Comparison of ENCODE assay signal across 8 mouse cellular contexts in genomic region chr7:28867508-28868340, GRCm38 (mm10). TPM values are rescaled to one million over a fixed set of nuclear protein-coding genes. Genes with fewer than 3 reads are reported as not detected.
A peak's percentile ranks its signal among the peaks of the same experiment; 100 is the strongest.
DNase-seq lines count a peak whose midpoint lies in the region; ATAC-seq and TF ChIP-seq lines count a peak whose summit lies in the region.
"Not testable (repeated sequence)": the region's sequence is repeated elsewhere in the genome, so short reads cannot be mapped to it uniquely, and the experiment has no call there.

No protein-coding gene starts in this region.

- H3K36me3 ChIP-seq in embryonic facial prominence, embryonic 11.5 days (replicated peaks; ENCODE audit: control insufficient read depth, insufficient read depth, low read depth, low read length); kidney, adult 2 months (ENCODE audit: control insufficient read depth, insufficient read depth, low read length); limb, embryonic 15.5 days; midbrain, postnatal 0 days (ENCODE audit: insufficient read depth, low read length): not testable (repeated sequence)

- TF ChIP-seq CTCF in kidney, adult 2 months (conservative IDR thresholded peaks at IDR 0.05; ENCODE audit: insufficient read depth, insufficient read length, low read depth, low read length): peak; percentile 48
- TF ChIP-seq CTCF in midbrain, postnatal 0 days (IDR thresholded peaks at IDR 0.05): peak; percentile 66

- not testable (repeated sequence) for ATAC-seq in embryonic facial prominence, embryonic 11.5 days (replicated peaks; ENCODE audit: insufficient number of reproducible peaks, low FRiP score, low TSS enrichment, low read depth); midbrain, postnatal 0 days (ENCODE audit: low FRiP score)
- ATAC-seq in limb, embryonic 15.5 days (ENCODE audit: insufficient number of reproducible peaks, low FRiP score, low TSS enrichment, low read depth): 0 out of 2 replicates have a peak, but pooled peaks have one; percentile 42

- not testable (repeated sequence) for TF ChIP-seq POLR2A in kidney, adult 2 months (IDR thresholded peaks at IDR 0.05; ENCODE audit: low read depth, low read length)

- H3K9ac ChIP-seq in embryonic facial prominence, embryonic 11.5 days (replicated peaks; ENCODE audit: low read length); limb, embryonic 15.5 days; midbrain, postnatal 0 days (replicated peaks; ENCODE audit: low read length, poor library complexity, severe bottlenecking): not testable (repeated sequence)

- not testable (repeated sequence) for H3K9me3 ChIP-seq in embryonic facial prominence, embryonic 11.5 days (replicated peaks; ENCODE audit: control insufficient read depth, low read length); limb, embryonic 15.5 days; midbrain, postnatal 0 days (ENCODE audit: low read length)

- WGBS in embryonic facial prominence, embryonic 11.5 days: 28% methylated on average over 23 of the region's 23 CpGs
- 18% methylated on average over 23 of the region's 23 CpGs for WGBS in kidney, adult 2 months
- 28% methylated on average over 23 of the region's 23 CpGs for WGBS in limb, embryonic 15.5 days
- WGBS in midbrain, postnatal 0 days: 27% methylated on average over 23 of the region's 23 CpGs

- H3K27me3 ChIP-seq in embryonic facial prominence, embryonic 11.5 days (ENCODE audit: control insufficient read depth, insufficient read depth, low read length); kidney, adult 2 months (replicated peaks; ENCODE audit: control insufficient read depth, insufficient read depth, low read length); limb, embryonic 15.5 days; midbrain, postnatal 0 days (ENCODE audit: insufficient read depth, low read length): not testable (repeated sequence)

- DNase-seq in B cell, adult 2 months: peak; percentile 89 to 91
- DNase-seq in adrenal gland, postnatal 4 days (ENCODE audit: low spot score in 2 of 2): peak; percentile 40 to 65
- DNase-seq in embryonic facial prominence, embryonic 11.5 days (ENCODE audit: low spot score): peak; percentile 77
- peak; percentile 66 to 77 for DNase-seq in heart, adult 9 months (ENCODE audit: low spot score in 2 of 2)
- DNase-seq in kidney, adult 2 months: peak; percentile 84
- peak; percentile 36 for DNase-seq in midbrain, postnatal 0 days (ENCODE audit: low spot score)
- peak; percentile 45 to 71 for DNase-seq in spleen, postnatal 14 days (ENCODE audit: low spot score in 2 of 2)

- not testable (repeated sequence) for H3K4me1 ChIP-seq in embryonic facial prominence, embryonic 11.5 days (ENCODE audit: control insufficient read depth, insufficient read depth, low read length); kidney, adult 2 months (ENCODE audit: control insufficient read depth, insufficient read depth, low read length); midbrain, postnatal 0 days (ENCODE audit: insufficient read depth, low read length)
- H3K4me1 ChIP-seq in limb, embryonic 15.5 days: peaks cover 38% of the 10 kb centered on the region

- H3K4me3 ChIP-seq in embryonic facial prominence, embryonic 11.5 days (ENCODE audit: low read depth, low read length); midbrain, postnatal 0 days (ENCODE audit: low read depth, low read length): not testable (repeated sequence)
- H3K4me3 ChIP-seq in kidney, adult 2 months (ENCODE audit: insufficient read depth, low read depth, low read length): peak overlapping the region; percentile 34
- H3K4me3 ChIP-seq in limb, embryonic 15.5 days: peak overlapping the region; percentile 19; the same call in 1 of the 2 replicates

- H3K4me2 ChIP-seq in embryonic facial prominence, embryonic 11.5 days (ENCODE audit: low read depth, low read length); midbrain, postnatal 0 days (ENCODE audit: low read depth, low read length, poor library complexity, severe bottlenecking): not testable (repeated sequence)
- 0 out of 2 replicates have a peak overlapping the region, but pooled peaks have one; percentile 24 for H3K4me2 ChIP-seq in limb, embryonic 15.5 days

- not testable (repeated sequence) for H3K27ac ChIP-seq in embryonic facial prominence, embryonic 11.5 days (replicated peaks; ENCODE audit: low read depth, low read length); midbrain, postnatal 0 days (ENCODE audit: low read depth, low read length)
- H3K27ac ChIP-seq in kidney, adult 2 months (ENCODE audit: insufficient read depth, low read depth, low read length): peak overlapping the region; percentile 2; the same call in 1 of the 2 replicates
- peak overlapping the region; percentile 40 for H3K27ac ChIP-seq in limb, embryonic 15.5 days

RNA-seq across cellular contexts. Expression of gene Lgals7, which starts 4.1 kb away (rescaled TPM):
- total RNA-seq in adrenal gland, postnatal 4 days (2021): 1 to 10 TPM; 3.9 TPM
- 0.98 and 1.3 TPM in 2 replicates for polyA plus RNA-seq in embryonic facial prominence, embryonic 11.5 days (2014; fragmentation: Nextera tagmentation; extraction: Ambion mirVana)
- polyA plus RNA-seq in kidney, adult 2 months (2012; rRNA removed): 1.1 and 1.6 TPM in 2 replicates
- polyA plus RNA-seq in limb, embryonic 15.5 days (2015; fragmentation: Nextera tagmentation; extraction: Ambion mirVana): 171 and 257 TPM in 2 replicates
- 0.38 and 12.5 TPM in 2 replicates for total RNA-seq in midbrain, postnatal 0 days (2014; rRNA removed)
- polyA plus RNA-seq in midbrain, postnatal 0 days (2015; fragmentation: Nextera tagmentation; extraction: Ambion mirVana): 3.8 and 4.8 TPM in 2 replicates

RNA-seq across cellular contexts. Expression of gene Capn12, which starts 13.5 kb away (rescaled TPM):
- total RNA-seq in adrenal gland, postnatal 4 days (2021): under 1 TPM; 0.11 to 0.17 TPM
- polyA plus RNA-seq in embryonic facial prominence, embryonic 11.5 days (2014; fragmentation: Nextera tagmentation; extraction: Ambion mirVana): 0.21 and 0.29 TPM in 2 replicates
- polyA plus RNA-seq in kidney, adult 2 months (2012; rRNA removed): 0.11 and 0.24 TPM in 2 replicates
- 0.97 and 1.3 TPM in 2 replicates for polyA plus RNA-seq in limb, embryonic 15.5 days (2015; fragmentation: Nextera tagmentation; extraction: Ambion mirVana)
- 0.38 and 0.57 TPM in 2 replicates for total RNA-seq in midbrain, postnatal 0 days (2014; rRNA removed)
- 0.26 and 0.41 TPM in 2 replicates for polyA plus RNA-seq in midbrain, postnatal 0 days (2015; fragmentation: Nextera tagmentation; extraction: Ambion mirVana)

RNA-seq across cellular contexts. Expression of gene Lgals4, which starts 34.1 kb away (rescaled TPM):
- 10 to 100 TPM; 29.2 to 33.2 TPM for total RNA-seq in adrenal gland, postnatal 4 days (2021)
- 1.5 and 1.9 TPM in 2 replicates for polyA plus RNA-seq in embryonic facial prominence, embryonic 11.5 days (2014; fragmentation: Nextera tagmentation; extraction: Ambion mirVana)
- 22.8 and 25.0 TPM in 2 replicates for polyA plus RNA-seq in kidney, adult 2 months (2012; rRNA removed)
- polyA plus RNA-seq in limb, embryonic 15.5 days (2015; fragmentation: Nextera tagmentation; extraction: Ambion mirVana): 11.6 and 13.8 TPM in 2 replicates
- 3.4 and 3.5 TPM in 2 replicates for total RNA-seq in midbrain, postnatal 0 days (2014; rRNA removed)
- 4.8 and 5.1 TPM in 2 replicates for polyA plus RNA-seq in midbrain, postnatal 0 days (2015; fragmentation: Nextera tagmentation; extraction: Ambion mirVana)

RNA-seq across cellular contexts. Expression of gene Ech1, which starts 42.7 kb away (rescaled TPM):
- 100 to 1,000 TPM; 327 to 392 TPM for total RNA-seq in adrenal gland, postnatal 4 days (2021)
- polyA plus RNA-seq in embryonic facial prominence, embryonic 11.5 days (2014; fragmentation: Nextera tagmentation; extraction: Ambion mirVana): 103 and 106 TPM in 2 replicates
- 865 and 950 TPM in 2 replicates for polyA plus RNA-seq in kidney, adult 2 months (2012; rRNA removed)
- polyA plus RNA-seq in limb, embryonic 15.5 days (2015; fragmentation: Nextera tagmentation; extraction: Ambion mirVana): 217 and 232 TPM in 2 replicates
- total RNA-seq in midbrain, postnatal 0 days (2014; rRNA removed): 89.3 and 104 TPM in 2 replicates
- polyA plus RNA-seq in midbrain, postnatal 0 days (2015; fragmentation: Nextera tagmentation; extraction: Ambion mirVana): 103 and 107 TPM in 2 replicates

RNA-seq across cellular contexts. Expression of gene Hnrnpl, which starts 59.4 kb away (rescaled TPM):
- total RNA-seq in adrenal gland, postnatal 4 days (2021): 100 to 1,000 TPM; 722 to 725 TPM
- 328 and 350 TPM in 2 replicates for polyA plus RNA-seq in embryonic facial prominence, embryonic 11.5 days (2014; fragmentation: Nextera tagmentation; extraction: Ambion mirVana)
- 172 and 214 TPM in 2 replicates for polyA plus RNA-seq in kidney, adult 2 months (2012; rRNA removed)
- 201 and 221 TPM in 2 replicates for polyA plus RNA-seq in limb, embryonic 15.5 days (2015; fragmentation: Nextera tagmentation; extraction: Ambion mirVana)
- 253 and 265 TPM in 2 replicates for total RNA-seq in midbrain, postnatal 0 days (2014; rRNA removed)
- polyA plus RNA-seq in midbrain, postnatal 0 days (2015; fragmentation: Nextera tagmentation; extraction: Ambion mirVana): 146 and 175 TPM in 2 replicates

Comparison
In these comparisons a context has a peak if more than half of its experiments do, and no peak if none do; other contexts are left out.
1. DNase-seq: peak in every context shown above with its lines; median percentile 90 in B cell, adult 2 months; 84 in kidney, adult 2 months; 77 in embryonic facial prominence, embryonic 11.5 days; 72 in heart, adult 9 months; 58 in spleen, postnatal 14 days; 52 in adrenal gland, postnatal 4 days; 36 in midbrain, postnatal 0 days.
2. RNA of gene Lgals7, which starts 4.1 kb away (polyA plus RNA-seq): 171 to 257 TPM in limb, embryonic 15.5 days; 3.8 to 4.8 TPM in midbrain, postnatal 0 days, 1.1 to 1.6 TPM in kidney, adult 2 months and 0.98 to 1.3 TPM in embryonic facial prominence, embryonic 11.5 days; every median in the first group is over 10 times any median in the second.